Mouse (Mus musculus) heart, adult 2 months (tissue): ENCODE results near the gene Rapgef1. TPM values are rescaled to one million over a fixed set of nuclear protein-coding genes. Genes with fewer than 3 reads are reported as not detected.

Experiments used
- DNase-seq, 2 experiments: peaks; one replicate each; pipeline ENCODE4 v3.0.0; 2021
- H3K27ac ChIP-seq: fragments of 200-600 bp; 2 replicates; pipeline ENCODE4 v1.8.1; 2022
- H3K27me3 ChIP-seq: fragments of 200-500 bp; 2 replicates; pipeline ENCODE4 v1.6.1; 2012; ENCODE audit warnings: mild to moderate bottlenecking, low read length, inconsistent platforms, mixed read lengths; ENCODE audit not compliant: control insufficient read depth, insufficient read depth
- H3K36me3 ChIP-seq: fragments of 200-500 bp; 2 replicates; pipeline ENCODE4 v1.6.1; 2012; ENCODE audit warnings: low read length, inconsistent platforms; ENCODE audit not compliant: control insufficient read depth, insufficient read depth
- H3K4me1 ChIP-seq: fragments of 200-500 bp; 2 replicates; pipeline ENCODE4 v1.6.1; 2011; ENCODE audit warnings: low read length; ENCODE audit not compliant: control insufficient read depth, insufficient read depth
- H3K4me3 ChIP-seq: fragments of 200-600 bp; 2 replicates; pipeline ENCODE4 v1.8.1; 2022
- H3K79me2 ChIP-seq: fragments of 200-500 bp; replicated peaks from 2 replicates; pipeline ENCODE4 v1.6.1; 2012; ENCODE audit warnings: mild to moderate bottlenecking, inconsistent platforms, low read length, moderate library complexity, mixed read lengths; ENCODE audit not compliant: control insufficient read depth, insufficient read depth
- H3K9ac ChIP-seq: fragments of 200-500 bp; 2 replicates; pipeline ENCODE4 v1.6.1; 2012; ENCODE audit warnings: low read depth, mild to moderate bottlenecking, control low read depth, inconsistent platforms, low read length, mixed read lengths
- CTCF ChIP-seq: fragments of 200-600 bp; IDR thresholded peaks from 2 replicates; pipeline ENCODE4 v1.8.1; 2022; ENCODE audit warnings: antibody characterized with exemption, mild to moderate bottlenecking, moderate library complexity
- EP300 ChIP-seq: fragments of 200-500 bp; IDR thresholded peaks from 2 replicates; pipeline ENCODE4 v1.6.1; 2011; ENCODE audit warnings: low read depth, low read length, control low read depth; ENCODE audit not compliant: insufficient read depth
- POLR2A ChIP-seq: fragments of 200-500 bp; IDR thresholded peaks from 2 replicates; pipeline ENCODE4 v1.6.1; 2011; ENCODE audit warnings: mild to moderate bottlenecking, low read depth, low read length, control low read depth; ENCODE audit not compliant: insufficient read depth
- WGBS: fragments of 180-500 bp; shearing (Covaris S2); methylation state at CpG from one replicate; pipeline ENCODE4 v1.1.7; 2018; 5-methylcytosine and 5-hydroxymethylcytosine counted together
- intact Hi-C: fragments of 180-260 bp; cut with DNase I; formaldehyde crosslinking; loops from one replicate; pipeline ENCODE4 v1.15.1; 2025
- polyA plus RNA-seq: library from polyadenylated mRNA; depleted of rRNA; stranded (reverse); fragments of >200 nt; gene quantifications from 2 replicates; pipeline ENCODE4 v1.2.3, GENCODE M21; 2012
- total RNA-seq, 2 experiments: library from RNA; stranded (reverse); gene quantifications; 2 replicates each; pipeline ENCODE4 v1.2.3; 2021

Rapgef1 gene
- total and polyA plus RNA-seq, 3 experiments: 65.0 to 116 (median 96.7) TPM

- WGBS: 86% methylated on average over 6 of the region's 6 CpGs
- Histone ChIP-seq H3K27me3 (peaks cover 7% of the 10 kb centered on the region), H3K4me1 (no peaks in the 10 kb centered on the region), H3K27ac (no peak overlapping the region), H3K9ac (no peak overlapping the region), H3K79me2 (no peaks in the 10 kb centered on the region), H3K36me3 (no peaks in the 10 kb centered on the region), H3K4me3 (no peak overlapping the region)
- no peak for DNase-seq
- no peak for TF ChIP-seq CTCF
- no peak for TF ChIP-seq EP300
- TF ChIP-seq POLR2A: no peak
- intact Hi-C loops: no loop called here
Measured at GRCm38 (mm10) chr2:29744256-29744655, 124.7 kb downstream of the Rapgef1 start.

GRCm38 (mm10) chr2:29747188-29747782 is 127.8 kb downstream of the Rapgef1 start:
- Histone ChIP-seq H3K27me3 (peaks cover 15% of the 10 kb centered on the region), H3K9ac (no peak overlapping the region)

GRCm38 (mm10) chr2:29747852-29748251 is 128.3 kb downstream of the Rapgef1 start:
- H3K27ac ChIP-seq: no peak overlapping the region
- H3K4me1 ChIP-seq: no peaks in the 10 kb centered on the region
- no peak overlapping the region for H3K9ac ChIP-seq
- no peak overlapping the region for H3K4me3 ChIP-seq
- TF ChIP-seq POLR2A (no peak), CTCF (peak; percentile 53)
- H3K27me3 ChIP-seq: peaks cover 15% of the 10 kb centered on the region
- 55% methylated on average over 5 of the region's 5 CpGs for WGBS
- no peaks in the 10 kb centered on the region for H3K79me2 ChIP-seq
- intact Hi-C loops: no loop called here
- no peaks in the 10 kb centered on the region for H3K36me3 ChIP-seq
- no peak for DNase-seq

More at GRCm38 (mm10) chr2:29747188-29747782, 127.8 kb downstream of the Rapgef1 start:
- no peak overlapping the region for H3K27ac ChIP-seq
- no peak for TF ChIP-seq POLR2A
- H3K4me1 ChIP-seq: no peaks in the 10 kb centered on the region
- H3K36me3 ChIP-seq: no peaks in the 10 kb centered on the region
- WGBS: 4% methylated on average over 50 of the region's 50 CpGs
- intact Hi-C loops: no loop called here
- no peak for DNase-seq
- peak overlapping the region; percentile 12; the same call in 1 of the 2 replicates for H3K4me3 ChIP-seq
- H3K79me2 ChIP-seq: no peaks in the 10 kb centered on the region

- no peak for DNase-seq
- Histone ChIP-seq H3K4me3 (no peak overlapping the region), H3K4me1 (no peaks in the 10 kb centered on the region), H3K27me3 (peaks cover 15% of the 10 kb centered on the region), H3K36me3 (no peaks in the 10 kb centered on the region), H3K27ac (no peak overlapping the region), H3K79me2 (no peaks in the 10 kb centered on the region), H3K9ac (no peak overlapping the region)
- intact Hi-C loops: no loop called here
- WGBS: 76% methylated on average over 4 of the region's 4 CpGs
- TF ChIP-seq POLR2A (no peak), CTCF (no peak), EP300 (no peak)
Measured at GRCm38 (mm10) chr2:29748499-29748898, 129.0 kb downstream of the Rapgef1 start.

- no peak within 1 kb of the TSS for H3K9ac ChIP-seq
- no peak within 1 kb of the TSS for H3K4me3 ChIP-seq
- no peak within 1 kb of the TSS for H3K27ac ChIP-seq
- intact Hi-C loops: no loop called here
- TF ChIP-seq POLR2A: no peak
- TF ChIP-seq EP300: no peak
- H3K79me2 ChIP-seq: no peaks in the 10 kb centered on the region
- DNase-seq: no peak
- H3K4me1 ChIP-seq: no peaks in the 10 kb centered on the region
- H3K27me3 ChIP-seq: peaks cover 15% of the 10 kb centered on the region
- WGBS: 9% methylated on average over 28 of the region's 28 CpGs
- no peaks in the 10 kb centered on the region for H3K36me3 ChIP-seq
Measured at GRCm38 (mm10) chr2:29751497-29751896, 132.0 kb downstream of the Rapgef1 start, which contains the start of gene Gm13420. Gene Gm13420 (minus strand): TSS chr2:29751685.

GRCm38 (mm10) chr2:29752397-29752796 is 132.9 kb downstream of the Rapgef1 start:
- no peak for TF ChIP-seq CTCF
- Histone ChIP-seq H3K27me3 (peaks cover 10% of the 10 kb centered on the region), H3K36me3 (no peaks in the 10 kb centered on the region), H3K4me1 (no peaks in the 10 kb centered on the region), H3K79me2 (no peaks in the 10 kb centered on the region), H3K9ac (no peak overlapping the region), H3K27ac (no peak overlapping the region), H3K4me3 (no peak overlapping the region)
- WGBS: 83% methylated on average over 5 of the region's 5 CpGs
- intact Hi-C loops: no loop called here
- no peak for DNase-seq
